Mouse (Mus musculus) forebrain, embryonic 10.5 days (tissue): ENCODE results near the gene Spred1. TPM values are rescaled to one million over a fixed set of nuclear protein-coding genes. Genes with fewer than 3 reads are reported as not detected.

Experiments used
- DNase-seq: peaks from one replicate; pipeline ENCODE4 v3.0.0-alpha.2; 2017; ENCODE audit warnings: low spot score; ENCODE audit errors: extremely low spot score
- H3K27ac ChIP-seq: fragments of 300-500 bp; sonication (generic); 2 replicates; pipeline ENCODE4 v1.5.1; 2016; ENCODE audit warnings: mild to moderate bottlenecking
- H3K27me3 ChIP-seq: fragments of 300-500 bp; sonication (generic); 2 replicates; pipeline ENCODE4 v1.6.1; 2016; ENCODE audit warnings: mild to moderate bottlenecking; ENCODE audit not compliant: poor library complexity, severe bottlenecking
- H3K36me3 ChIP-seq: fragments of 300-500 bp; sonication (generic); replicated peaks from 2 replicates; pipeline ENCODE4 v1.6.1; 2016; ENCODE audit warnings: mild to moderate bottlenecking, moderate library complexity
- H3K4me1 ChIP-seq: fragments of 300-500 bp; sonication (generic); 2 replicates; pipeline ENCODE4 v1.6.1; 2016
- H3K4me3 ChIP-seq: fragments of 300-500 bp; sonication (generic); 2 replicates; pipeline ENCODE4 v1.5.1; 2016; ENCODE audit warnings: mild to moderate bottlenecking, moderate library complexity
- H3K9me3 ChIP-seq: fragments of 300-500 bp; sonication (generic); 2 replicates; pipeline ENCODE4 v1.6.1; 2016; ENCODE audit warnings: mild to moderate bottlenecking, moderate library complexity
- WGBS: fragments of 180-500 bp; shearing (Covaris S2); methylation state at CpG from one replicate; pipeline ENCODE4 v1.1.7; 2016; 5-methylcytosine and 5-hydroxymethylcytosine counted together
- microRNA counts: library from miRNA; unstranded; fragments of <30 nt; microRNA quantifications from one replicate; lab custom pipeline; 2017
- microRNA-seq: library from miRNA; unstranded; fragments of <30 nt; microRNA quantifications from one replicate; pipeline ENCODE4, GENCODE M21; 2017
- polyA plus RNA-seq: library from polyadenylated mRNA; unstranded; fragments of >200 nt; fragmentation: Nextera tagmentation; extraction: Ambion mirVana; gene quantifications from 2 replicates; pipeline ENCODE4 v1.2.1, GENCODE M21; 2016

Gene Spred1
- polyA plus RNA-seq, 1 experiment from 2014 or later: 7.4 TPM

DNA sequence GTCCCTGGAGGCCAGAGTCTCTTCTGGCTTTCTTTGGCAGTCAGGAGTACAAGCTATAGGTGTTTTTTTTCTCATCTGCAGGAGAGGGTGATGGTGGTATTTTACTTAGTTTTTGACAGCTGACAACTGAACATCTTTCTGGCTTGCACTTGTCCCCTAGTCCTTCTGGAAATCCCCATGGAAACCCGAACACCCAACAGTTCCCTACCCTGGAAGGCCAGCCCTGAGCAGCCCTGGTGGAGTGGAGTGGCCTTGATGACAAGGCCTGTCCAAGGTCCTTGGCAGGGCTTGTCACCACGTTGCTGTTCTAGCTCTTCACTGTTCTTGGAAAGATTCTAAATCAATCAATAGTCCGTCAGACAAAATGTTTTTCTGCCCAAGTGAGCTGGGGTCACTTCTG is 83.4 kb downstream of the Spred1 start:
- DNase-seq: no peak
- 78% methylated on average over 3 of the region's 3 CpGs for WGBS
- Histone ChIP-seq H3K36me3 (no peaks in the 10 kb centered on the region), H3K4me3 (no peak overlapping the region), H3K27ac (no peak overlapping the region), H3K4me1 (peaks cover 29% of the 10 kb centered on the region), H3K9me3 (no peaks in the 10 kb centered on the region; the same call in 1 of the 2 replicates), H3K27me3 (no peaks in the 10 kb centered on the region)

DNA sequence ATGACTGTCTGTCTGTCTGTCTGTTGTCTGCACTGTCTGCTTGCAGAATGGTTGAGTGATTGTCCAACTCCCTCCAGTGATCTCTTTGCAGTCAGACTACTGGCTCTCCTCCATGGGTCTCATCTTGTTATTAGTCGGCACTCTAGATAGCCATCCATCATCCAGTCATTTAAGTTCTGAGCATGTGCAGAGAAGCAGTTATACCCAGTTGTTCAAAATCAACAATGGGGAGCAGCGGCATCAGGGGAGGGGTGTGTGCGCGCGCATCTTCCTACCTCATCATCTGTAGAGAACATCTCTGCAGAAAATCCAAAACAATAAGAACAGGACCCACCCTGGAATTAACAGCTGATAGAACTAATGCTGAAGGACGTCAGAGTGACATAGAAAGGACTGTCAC is 83.9 kb downstream of the Spred1 start:
- WGBS: 92% methylated on average over 6 of the region's 6 CpGs
- no peak overlapping the region for H3K4me3 ChIP-seq
- no peaks in the 10 kb centered on the region for H3K27me3 ChIP-seq
- no peak for DNase-seq
- H3K4me1 ChIP-seq: peaks cover 29% of the 10 kb centered on the region
- no peak overlapping the region for H3K27ac ChIP-seq
- no peaks in the 10 kb centered on the region for H3K36me3 ChIP-seq
- H3K9me3 ChIP-seq: no peaks in the 10 kb centered on the region; the same call in 1 of the 2 replicates

DNA sequence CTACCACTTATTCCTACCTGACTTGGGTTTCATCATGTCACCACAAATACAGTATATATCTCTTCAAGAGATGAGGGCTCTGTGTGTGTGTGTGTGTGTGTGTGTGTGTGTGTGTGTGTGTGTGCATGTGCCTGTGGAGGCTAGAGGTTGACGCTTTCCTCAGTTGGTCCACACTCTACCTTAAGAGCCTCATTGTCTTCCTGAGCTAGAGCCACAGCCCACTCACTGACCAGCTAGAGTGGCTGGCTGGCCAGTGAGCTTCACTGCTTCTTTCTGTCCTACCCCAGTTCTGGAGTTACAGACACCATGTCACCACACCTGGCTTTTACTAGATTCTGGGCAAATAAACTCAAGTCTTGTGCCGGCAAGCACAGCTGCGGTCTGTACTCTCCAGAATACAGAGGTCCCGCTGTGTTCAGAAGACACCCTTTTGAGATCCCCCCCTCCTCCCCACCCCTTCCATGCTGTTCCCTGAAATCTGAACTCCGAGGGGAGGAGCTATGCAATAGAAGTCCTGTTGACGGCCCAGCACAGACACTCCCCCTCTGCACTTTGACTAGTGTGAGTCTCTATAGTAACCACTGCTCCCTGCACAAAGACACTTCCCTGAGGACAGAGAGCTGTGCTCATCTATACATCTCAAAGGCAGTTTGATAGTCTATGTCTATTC is 89.4 kb downstream of the Spred1 start:
- peak; percentile 64 for DNase-seq
- peak overlapping the region; percentile 37 for H3K4me3 ChIP-seq
- peaks cover 28% of the 10 kb centered on the region for H3K4me1 ChIP-seq
- H3K9me3 ChIP-seq: no peaks in the 10 kb centered on the region; the same call in 1 of the 2 replicates
- no peaks in the 10 kb centered on the region for H3K27me3 ChIP-seq
- 3% methylated on average over 6 of the region's 6 CpGs for WGBS
- no peaks in the 10 kb centered on the region for H3K36me3 ChIP-seq
- H3K27ac ChIP-seq: peak overlapping the region; percentile 76

DNA sequence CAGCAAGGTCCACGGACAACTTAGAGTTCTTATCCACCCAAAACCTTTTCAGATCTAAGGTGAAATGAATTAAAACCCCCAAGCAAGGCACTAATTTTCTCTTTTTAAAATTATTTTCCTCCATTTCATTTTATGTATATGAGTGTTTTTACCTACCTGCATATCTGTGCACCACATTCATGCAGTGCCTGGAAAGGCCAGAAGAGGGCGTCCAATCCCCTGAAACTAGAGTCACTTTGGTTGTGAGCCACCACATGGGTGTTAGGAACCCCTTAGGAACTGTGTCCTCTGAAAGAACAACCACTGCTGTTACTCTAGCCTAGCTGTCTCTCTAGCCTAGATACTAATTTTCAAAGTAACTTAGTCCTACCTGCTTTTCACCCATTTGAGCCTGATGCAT is 95.0 kb downstream of the Spred1 start:
- Histone ChIP-seq H3K27me3 (no peaks in the 10 kb centered on the region), H3K36me3 (no peaks in the 10 kb centered on the region), H3K4me1 (peaks cover 16% of the 10 kb centered on the region), H3K27ac (no peak overlapping the region), H3K9me3 (no peaks in the 10 kb centered on the region), H3K4me3 (no peak overlapping the region)
- WGBS: 58% methylated on average over 2 of the region's 2 CpGs
- no peak for DNase-seq

DNA sequence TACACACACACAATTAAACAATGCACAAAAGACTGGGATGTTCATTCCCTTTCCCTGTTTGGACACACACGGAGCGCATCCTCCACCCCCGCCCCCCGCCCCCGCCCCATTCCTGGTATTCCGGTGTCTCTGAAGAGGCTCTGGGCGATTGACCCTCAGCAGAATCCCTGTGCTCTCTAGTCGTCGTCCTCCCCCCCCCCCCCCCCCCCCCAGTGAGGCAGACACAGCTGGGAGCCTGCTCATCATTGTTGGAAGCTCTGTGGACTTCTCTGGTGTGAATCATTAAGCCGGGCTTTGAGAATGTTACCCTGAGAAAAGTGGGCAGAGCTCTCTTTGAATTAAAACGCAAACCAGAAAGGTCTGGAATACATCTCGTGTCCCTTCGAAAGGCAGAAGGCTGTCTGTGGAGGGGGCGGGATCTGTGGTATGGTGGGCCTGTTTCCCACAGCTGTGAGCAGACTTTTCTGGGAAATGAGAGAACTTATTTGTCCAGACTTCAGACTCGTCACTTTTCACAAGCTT is 96.6 kb downstream of the Spred1 start:
- Histone ChIP-seq H3K4me1 (peaks cover 11% of the 10 kb centered on the region), H3K27ac (peak overlapping the region; percentile 48; the same call in 1 of the 2 replicates), H3K4me3 (peak overlapping the region; percentile 12; the same call in 1 of the 2 replicates), H3K9me3 (no peaks in the 10 kb centered on the region), H3K27me3 (no peaks in the 10 kb centered on the region), H3K36me3 (no peaks in the 10 kb centered on the region)
- 9% methylated on average over 15 of the region's 15 CpGs for WGBS
- DNase-seq: peak; percentile 25

DNA sequence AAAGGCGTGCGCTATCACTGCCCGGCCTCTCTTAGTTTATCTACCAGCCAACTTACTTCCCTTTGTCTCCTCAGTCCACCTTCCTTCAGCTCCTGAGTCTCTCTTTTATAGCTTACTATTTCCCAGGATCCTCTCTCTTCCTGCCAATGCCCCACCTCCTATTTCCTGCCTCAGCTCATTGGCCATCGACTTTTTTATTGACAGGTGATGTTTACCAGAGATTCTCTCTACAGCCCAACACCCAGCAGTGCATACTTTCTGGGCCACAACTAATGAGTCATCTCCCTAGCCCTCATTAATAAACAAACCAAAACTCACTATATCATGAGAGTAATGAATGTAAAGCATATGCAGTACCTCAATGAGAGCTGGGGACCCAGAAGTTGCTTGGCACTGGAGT is 98.4 kb downstream of the Spred1 start:
- Histone ChIP-seq H3K36me3 (no peaks in the 10 kb centered on the region), H3K27ac (no peak overlapping the region)
- 96% methylated on average over 4 of the region's 4 CpGs for WGBS

DNA sequence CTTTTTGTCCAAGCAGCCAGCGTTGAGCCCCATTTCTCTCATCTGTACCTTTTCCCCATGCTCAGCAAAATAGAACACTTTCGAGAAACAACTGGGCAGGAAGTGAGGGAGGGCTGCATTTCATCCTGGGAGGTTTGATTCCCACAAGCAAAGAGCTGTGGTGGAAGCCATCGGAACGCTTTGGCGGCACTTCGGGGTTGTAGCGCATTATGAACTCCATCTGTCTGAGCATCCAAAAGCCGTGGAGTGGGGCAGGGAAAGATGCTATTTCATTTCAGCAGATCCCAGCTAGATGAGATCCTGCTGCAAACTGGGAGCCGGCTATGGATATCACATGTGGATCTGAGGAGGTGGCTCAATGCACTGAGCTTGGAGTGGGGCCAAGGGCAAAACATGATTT is 101.5 kb downstream of the Spred1 start:
- Histone ChIP-seq H3K4me3 (no peak overlapping the region), H3K27me3 (no peaks in the 10 kb centered on the region), H3K27ac (no peak overlapping the region), H3K9me3 (no peaks in the 10 kb centered on the region), H3K4me1 (peaks cover 8% of the 10 kb centered on the region), H3K36me3 (no peaks in the 10 kb centered on the region)
- DNase-seq: no peak
- 92% methylated on average over 9 of the region's 9 CpGs for WGBS

More for the DNA sequence above, 98.4 kb downstream of the Spred1 start:
- no peak for DNase-seq
- H3K4me1 ChIP-seq: peaks cover 11% of the 10 kb centered on the region
- no peak overlapping the region for H3K4me3 ChIP-seq
- H3K27me3 ChIP-seq: no peaks in the 10 kb centered on the region
- no peaks in the 10 kb centered on the region for H3K9me3 ChIP-seq

DNA sequence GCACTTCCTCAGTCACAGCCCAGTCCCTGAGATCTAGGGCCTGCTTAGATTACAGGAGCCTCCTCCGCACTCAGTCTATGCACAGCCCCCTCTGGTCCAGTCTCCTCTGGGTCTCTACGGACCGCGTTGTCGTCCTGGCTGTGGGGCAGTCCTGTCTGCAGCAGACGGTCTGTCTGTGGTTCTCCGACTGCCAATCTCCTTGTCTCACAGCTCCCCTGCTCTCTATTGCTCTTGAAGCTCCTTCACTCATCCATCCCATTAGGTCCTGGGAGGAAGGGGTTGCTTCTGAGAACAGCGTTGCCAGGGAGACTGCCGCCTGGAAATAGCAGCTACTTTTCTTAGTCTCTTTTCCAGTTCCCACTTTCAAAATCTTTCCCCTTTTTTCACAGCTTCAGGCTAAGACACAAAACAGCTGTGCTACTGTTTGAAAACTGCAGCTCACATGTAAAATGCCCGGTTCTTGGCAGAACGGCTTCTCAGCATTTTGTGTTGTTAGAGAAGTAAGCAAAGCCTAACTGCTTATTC is 107.5 kb downstream of the Spred1 start:
- 73% methylated on average over 11 of the region's 11 CpGs for whole genome bisulfite sequencing
- Histone ChIP-seq H3K36me3 (no peaks in the 10 kb centered on the region), H3K9me3 (no peaks in the 10 kb centered on the region), H3K4me1 (peaks cover 19% of the 10 kb centered on the region), H3K4me3 (no peak overlapping the region), H3K27ac (no peak overlapping the region), H3K27me3 (peaks cover 16% of the 10 kb centered on the region)
- DNase-seq: no peak

DNA sequence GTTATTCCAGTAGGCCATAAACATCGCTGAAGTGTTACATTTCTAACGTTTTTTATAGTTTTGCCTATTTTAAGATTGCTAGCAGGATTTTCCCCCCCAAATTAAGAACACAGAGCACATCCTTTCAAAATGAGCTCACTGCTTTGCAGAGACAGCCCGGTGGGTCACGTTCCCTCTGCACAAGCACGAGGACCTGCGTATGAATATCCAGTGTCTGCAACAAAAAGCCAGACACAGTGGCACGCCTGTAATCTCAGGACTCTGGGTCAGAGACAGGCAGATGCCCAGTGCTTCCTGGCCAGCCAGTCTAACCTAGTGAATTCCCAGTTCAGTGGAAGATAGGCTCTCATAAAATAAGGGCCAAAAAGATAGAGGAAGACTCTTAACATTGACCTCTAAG is 109.1 kb downstream of the Spred1 start:
- WGBS: 88% methylated on average over 7 of the region's 7 CpGs
- Histone ChIP-seq H3K9me3 (no peaks in the 10 kb centered on the region), H3K27ac (no peak overlapping the region), H3K4me1 (peaks cover 19% of the 10 kb centered on the region), H3K4me3 (no peak overlapping the region), H3K36me3 (no peaks in the 10 kb centered on the region), H3K27me3 (peaks cover 16% of the 10 kb centered on the region)
- DNase-seq: no peak

DNA sequence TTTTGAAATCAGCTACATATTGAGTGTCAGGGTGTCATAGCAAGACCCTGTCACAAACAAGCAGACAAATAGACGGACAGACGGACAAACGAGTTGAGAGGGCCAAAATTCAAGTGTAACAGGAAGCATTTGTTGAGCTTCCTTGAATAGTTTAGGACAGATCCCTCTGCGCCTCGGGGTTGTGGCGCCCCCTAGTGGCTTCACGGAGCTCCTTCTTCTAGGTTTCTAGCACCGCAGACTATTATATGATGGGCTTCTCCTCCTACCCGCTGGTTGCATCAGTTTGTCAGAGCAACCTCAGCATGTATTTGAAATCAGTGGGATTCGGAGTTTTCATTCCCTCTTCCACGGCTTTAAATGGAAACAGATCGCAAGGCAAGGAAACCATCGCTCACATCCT is 110.1 kb downstream of the Spred1 start:
- WGBS: 10% methylated on average over 13 of the region's 13 CpGs
- Histone ChIP-seq H3K4me1 (peaks cover 19% of the 10 kb centered on the region), H3K4me3 (no peak overlapping the region), H3K27ac (no peak overlapping the region), H3K36me3 (no peaks in the 10 kb centered on the region), H3K27me3 (peaks cover 16% of the 10 kb centered on the region), H3K9me3 (no peaks in the 10 kb centered on the region)
- peak; percentile 87 for DNase-seq

MicroRNAs within 50 kb of the gene (microRNA counts, 519-probe panel; counts per million panel counts)
- 5,085 counts per million, percentile 85 among the panel's probes with 10 or more counts for microRNA mmu-miR-674 (lab: Ali Mortazavi, UCI)

Small RNAs within 50 kb of the gene (microRNA-seq; reads per million reads assigned to microRNA genes)
- 1,492 reads per million, percentile 78 among the genes with 10 or more reads in this experiment for gene Mir674

Other genes with a start within 250 kb of the Spred1 start
- gene Tmco5, start 242.7 kb upstream of the Spred1 start, polyA plus RNA-seq: not detected in 2 replicates
- 24.6 and 26.1 TPM in 2 replicates for gene Fam98b, start 128.4 kb downstream of the Spred1 start, polyA plus RNA-seq
- gene Rasgrp1, start 221.6 kb downstream of the Spred1 start, polyA plus RNA-seq: 3.6 and 4.8 TPM in 2 replicates